Mouse (Mus musculus): ENCODE data around the gene Ntm.

The Ntm gene

DNA sequence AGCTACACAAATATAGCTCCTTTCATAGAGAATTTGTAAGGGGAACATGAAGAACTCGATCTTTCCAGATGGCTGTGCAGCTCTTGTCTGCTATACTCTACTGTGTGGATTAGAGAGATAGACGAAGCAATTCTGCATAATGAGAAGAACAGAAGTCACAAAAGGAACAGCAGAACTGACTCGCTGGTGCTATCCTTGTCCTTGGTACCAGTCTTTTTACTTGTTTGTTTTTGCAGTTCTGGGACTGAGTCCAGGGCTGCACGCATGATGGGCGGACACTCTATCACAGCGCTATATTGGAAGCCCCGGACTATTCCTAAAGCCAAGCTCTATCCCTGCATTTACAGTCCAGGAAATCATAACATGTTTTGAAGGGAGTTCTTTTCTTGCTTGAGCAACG is 637.8 kb downstream of the Ntm start:
- in situ Hi-C loops (cut with MboI): no loop called here

DNA sequence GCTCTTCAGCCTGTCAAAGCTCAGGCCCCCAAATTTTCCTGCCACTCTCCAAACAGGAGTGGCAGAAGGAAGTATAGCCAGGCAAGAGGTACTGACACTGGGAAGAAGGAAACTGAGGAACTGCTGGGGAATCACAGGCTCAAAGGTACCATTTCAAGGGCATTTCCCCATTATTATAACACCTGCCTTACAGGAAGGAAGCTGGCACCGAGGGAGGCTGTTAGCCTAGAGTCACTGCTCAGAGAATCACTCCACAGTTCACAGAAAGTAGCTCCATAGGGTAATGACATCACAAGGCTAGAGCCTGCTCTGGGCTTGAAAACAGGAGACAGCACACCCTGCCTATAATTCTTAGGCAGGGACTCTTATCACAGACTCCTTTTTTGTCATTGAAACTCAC is 643.7 kb downstream of the Ntm start:
- in situ Hi-C loops (cut with MboI): no loop called here

DNA sequence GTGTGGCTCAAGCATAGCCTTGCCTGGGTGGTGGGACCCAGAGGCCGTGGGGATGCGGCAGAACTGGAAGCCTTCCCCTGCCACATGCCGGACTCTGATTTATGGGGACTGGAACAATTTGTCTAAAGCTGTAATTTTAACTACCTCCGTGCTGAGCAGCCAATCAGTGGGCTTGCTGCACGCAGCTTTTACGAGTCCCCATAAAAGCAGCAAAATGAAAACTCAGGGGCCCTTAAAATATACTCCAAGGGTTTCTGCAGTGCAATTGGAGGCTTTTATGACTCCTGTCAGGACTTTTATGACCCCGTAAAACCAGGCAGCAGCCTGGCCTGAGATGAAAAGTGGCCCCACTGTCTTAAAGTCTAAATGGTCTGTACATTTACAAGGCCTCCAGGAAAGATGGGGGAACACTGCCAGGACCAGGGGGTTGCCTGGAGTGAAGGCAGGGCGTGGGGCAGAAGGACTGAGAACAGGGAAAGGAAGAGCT is 644.2 kb downstream of the Ntm start:
- in situ Hi-C loops (cut with MboI): no loop called here

DNA sequence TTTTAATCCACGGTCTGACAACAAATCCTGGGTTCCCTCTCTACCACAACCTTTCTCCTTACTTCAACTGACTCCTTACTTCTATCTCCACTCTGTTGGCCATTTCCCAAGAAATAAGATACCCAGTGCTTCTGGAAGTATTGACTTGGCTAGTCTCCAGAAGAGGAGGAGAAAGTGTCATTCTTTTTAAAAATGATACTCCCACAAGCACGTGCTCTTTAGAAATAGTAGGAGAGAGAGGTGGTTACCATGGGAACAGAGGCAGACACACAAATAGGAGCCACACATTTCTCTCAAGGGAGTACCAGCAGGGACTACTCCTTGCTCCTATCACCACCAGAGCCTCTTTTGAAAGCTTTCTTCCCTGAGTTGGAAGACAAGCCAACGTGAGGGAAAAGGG is 645.3 kb downstream of the Ntm start:
- in situ Hi-C loops (cut with MboI): no loop called here

DNA sequence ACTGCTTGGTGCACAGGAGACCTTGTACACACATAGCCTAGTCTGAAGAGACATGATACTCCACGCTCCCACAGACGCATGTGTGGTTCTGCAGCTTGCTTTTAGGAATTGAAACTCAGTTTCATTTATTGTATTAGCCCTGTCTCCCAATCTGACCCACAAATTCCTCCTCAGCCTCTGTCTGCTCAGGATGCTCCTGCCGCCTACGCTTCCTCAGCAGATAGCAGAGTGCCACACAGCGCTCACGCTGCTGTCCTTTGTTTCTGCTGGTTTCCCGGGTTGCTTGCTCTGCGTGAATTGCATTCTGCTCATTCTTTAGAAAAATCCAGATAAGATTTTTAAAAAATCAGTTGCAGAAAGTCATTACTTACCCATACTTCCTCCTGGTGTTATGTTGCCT is 647.1 kb downstream of the Ntm start:
- in situ Hi-C loops (cut with MboI): no loop called here

DNA sequence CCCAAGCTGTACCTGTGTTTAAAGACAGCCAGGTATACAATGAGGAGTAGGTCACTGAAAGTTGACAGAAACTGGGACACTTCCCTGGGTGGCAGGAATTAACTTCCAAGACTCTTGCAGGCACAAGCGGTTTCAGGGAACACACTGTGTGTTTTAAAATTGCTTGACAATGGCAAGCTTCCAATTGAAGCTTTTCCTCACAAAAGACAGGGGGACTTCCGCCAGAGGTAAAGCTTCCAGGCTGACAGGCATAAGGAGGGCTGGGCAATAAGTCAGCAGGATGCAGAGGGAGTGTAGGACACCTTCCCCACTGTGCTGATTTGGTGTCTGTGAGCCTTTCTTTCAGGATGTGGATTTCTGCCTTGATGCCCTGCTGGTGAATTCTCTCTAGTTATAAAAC is 656.0 kb downstream of the Ntm start:
- in situ Hi-C loops (cut with MboI): no loop called here

DNA sequence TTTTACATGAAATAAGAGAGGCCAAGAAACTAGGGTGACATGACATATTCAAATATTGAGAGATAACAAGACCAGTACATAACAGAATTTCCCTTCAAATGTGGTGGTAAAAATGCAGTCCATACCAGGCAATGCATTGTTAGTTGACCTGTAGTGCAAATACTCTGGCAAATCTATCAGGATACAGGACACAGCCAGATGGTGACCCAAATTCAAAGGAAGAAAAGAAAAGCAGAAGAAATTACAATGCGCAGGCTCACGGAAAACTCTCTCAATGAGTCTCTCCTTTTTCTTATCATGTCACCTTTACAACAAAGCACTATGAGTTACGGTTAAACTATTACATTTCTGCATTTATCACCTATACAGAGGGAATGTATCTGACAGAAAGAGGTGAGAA is 664.6 kb downstream of the Ntm start:
- in situ Hi-C loops (cut with MboI): no loop called here

DNA sequence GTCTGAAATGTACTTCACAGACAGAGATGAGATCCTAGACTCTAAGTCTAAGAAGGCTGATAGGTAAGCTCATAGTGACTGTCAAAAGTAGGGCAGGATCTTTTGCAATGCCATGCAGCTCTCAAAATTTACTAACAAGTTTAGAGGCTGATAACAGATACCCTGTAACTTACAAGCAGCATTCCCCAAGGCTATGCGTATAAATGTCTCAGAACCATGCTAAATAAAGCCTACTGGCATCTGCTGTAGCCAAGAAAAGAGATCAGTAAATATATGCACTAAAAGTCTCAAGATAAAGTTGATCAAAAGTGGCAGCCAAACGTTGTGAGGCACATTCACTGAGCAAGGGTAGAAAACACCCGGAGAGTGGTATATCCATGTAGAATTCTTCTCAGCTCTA is 666.2 kb downstream of the Ntm start:
- in situ Hi-C loops (cut with MboI): no loop called here

DNA sequence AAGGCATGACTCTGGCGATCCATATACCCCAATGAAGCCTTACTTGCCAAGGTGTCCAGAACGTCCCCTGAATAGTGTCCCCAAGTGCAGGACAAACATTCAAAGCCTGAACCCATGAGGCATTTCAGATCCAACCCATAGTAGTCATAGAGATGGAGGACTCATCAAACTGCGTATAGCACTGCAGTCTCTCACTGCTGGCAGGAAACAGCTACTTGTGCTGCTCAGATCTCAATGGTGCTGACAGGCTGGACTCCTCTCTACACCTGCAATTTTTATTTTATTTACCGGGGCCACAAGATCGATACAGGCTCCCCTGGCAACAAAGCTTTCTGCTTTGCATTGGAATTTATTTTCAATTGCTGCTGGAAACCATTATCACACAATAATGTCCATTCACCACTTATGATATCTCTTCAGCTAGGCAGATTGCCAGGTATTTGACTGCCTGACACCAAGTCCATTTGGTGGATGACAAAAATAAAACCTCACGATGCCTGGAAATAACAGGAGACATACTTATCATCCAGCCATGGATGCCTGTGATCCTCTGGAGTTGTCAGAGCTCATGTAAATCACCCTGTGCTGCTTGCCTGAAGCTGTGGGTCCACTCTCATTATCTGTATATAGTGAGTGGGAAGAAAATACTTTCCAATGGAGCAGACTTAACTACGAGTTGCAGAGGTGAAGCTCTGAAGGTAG is 674.8 kb downstream of the Ntm start:
- in situ Hi-C loops (cut with MboI): no loop called here

DNA sequence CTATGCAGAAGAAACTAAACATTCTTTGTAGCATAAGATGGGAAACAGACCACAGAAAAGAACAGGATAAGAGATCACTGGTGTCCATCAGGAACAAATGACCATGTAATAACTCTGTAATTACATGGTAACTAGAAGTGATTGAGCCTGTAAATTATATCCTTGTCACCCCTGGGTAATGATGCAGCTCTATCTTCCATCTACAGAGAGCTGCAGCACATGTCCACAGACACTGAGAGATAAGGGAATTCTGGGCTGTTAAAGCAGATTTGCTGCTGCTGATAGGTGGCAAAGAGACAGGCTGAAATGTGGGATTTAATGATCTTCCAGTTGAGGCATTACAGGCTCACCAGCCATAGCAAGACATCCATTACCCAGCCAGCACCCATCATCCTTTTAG is 677.8 kb downstream of the Ntm start:
- in situ Hi-C loops (cut with MboI): no loop called here

DNA sequence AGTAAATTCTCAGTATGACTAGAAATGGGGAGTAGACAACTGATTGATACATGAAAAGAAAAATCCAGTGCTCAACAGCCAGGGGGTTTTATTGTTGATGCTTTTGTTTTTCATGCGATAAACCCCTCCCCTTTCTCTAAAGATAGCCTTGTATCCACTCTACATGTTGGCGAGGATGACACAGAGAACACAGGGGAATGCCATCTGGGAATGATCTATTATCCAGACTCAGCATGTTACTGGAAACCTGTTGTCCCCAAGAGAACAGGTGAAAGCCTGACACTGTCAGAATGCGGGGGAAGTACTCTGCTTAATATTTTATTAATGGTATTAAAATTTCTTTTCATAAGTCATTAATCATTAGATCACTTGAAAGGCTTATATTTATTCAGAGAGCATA is 690.1 kb downstream of the Ntm start:
- in situ Hi-C loops (cut with MboI): no loop called here

DNA sequence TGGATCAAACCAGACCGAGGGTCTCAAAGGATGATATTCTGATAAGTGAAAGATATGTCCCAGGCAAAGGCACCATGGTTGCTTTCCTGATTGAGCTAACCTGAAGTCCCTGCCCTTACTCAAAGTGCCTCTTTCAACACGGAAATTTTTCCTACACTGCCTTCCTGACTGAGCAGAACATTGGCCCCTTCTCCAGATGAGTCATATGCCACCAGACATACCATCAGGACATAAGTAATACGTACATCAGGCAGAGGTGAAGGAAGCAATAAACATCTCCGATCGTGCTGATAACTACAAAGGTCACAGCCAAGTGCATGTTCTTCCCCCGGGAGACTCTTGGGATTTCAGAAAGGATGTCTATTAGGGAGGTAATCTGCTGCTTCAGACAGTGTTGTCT is 693.0 kb downstream of the Ntm start:
- in situ Hi-C loops (cut with MboI): no loop called here

DNA sequence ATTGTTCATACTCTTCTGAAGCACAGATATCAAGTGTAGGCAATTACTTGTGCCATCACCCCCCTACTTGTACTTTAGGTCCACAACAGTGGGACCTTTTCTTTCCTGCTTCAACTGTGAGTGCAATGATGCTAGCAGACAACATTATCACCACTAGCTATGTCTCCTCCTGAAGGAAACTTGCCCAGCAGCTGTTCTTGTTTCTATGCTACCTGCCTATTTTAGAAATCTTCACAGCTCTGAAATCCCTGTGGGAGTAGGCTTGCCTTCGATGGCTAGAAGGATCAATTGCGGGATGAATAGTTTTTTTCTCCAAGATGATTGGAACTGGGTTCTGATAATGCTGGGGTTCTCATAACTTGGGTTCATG is 693.7 kb downstream of the Ntm start:
- in situ Hi-C loops (cut with MboI): no loop called here

DNA sequence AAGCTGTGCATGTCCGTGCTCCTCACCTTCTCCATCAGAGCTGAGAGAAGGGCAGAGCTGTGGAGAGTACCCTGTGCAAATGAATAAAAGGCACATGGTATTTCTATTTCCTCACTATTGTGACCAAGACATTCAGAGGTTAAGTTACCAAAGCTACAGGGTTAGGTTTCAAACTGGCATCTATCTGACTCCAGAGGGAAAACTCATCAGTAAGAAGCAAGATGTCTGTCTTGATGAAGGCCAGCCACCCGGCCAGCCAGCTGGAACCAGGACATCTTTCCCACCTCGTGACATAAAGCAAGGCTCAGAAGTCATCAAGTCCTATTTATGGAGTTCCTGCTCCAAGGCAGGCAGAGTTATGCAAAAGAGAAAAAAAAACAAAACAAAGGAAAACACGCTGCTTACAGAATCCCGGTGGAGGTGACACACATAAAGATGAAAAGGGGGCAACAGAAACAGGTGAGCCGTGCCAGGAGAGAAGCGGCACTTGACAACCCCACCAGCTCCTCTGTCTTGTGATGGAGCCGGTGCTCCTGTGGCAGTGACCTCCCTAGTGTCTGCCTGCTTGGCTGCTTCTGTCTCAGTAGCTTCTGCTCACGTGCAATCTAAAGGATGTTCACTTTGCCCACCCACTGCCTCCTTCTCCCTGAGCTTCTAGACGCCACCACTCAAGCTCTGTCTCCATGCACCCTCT is 694.2 kb downstream of the Ntm start:
- in situ Hi-C loops (cut with MboI): no loop called here

DNA sequence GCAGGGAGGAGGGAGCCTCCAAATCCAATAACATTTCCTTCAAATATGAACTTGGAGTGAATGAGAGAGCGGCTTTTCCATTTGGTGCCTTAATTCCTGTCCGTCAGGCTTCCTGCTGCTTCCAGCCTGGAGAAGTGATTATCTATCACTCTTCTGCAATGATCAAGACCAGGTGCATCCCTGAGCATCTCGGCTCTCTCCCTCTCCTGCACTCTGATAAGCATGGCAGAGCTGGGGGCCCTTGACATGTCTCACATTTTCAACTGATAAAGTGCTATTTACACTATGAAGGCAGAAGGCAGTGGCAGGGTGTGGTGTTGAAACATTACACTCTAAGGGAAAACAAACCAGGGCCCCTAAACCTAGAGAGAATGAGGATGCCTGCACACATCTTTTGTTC is 695.3 kb downstream of the Ntm start:
- in situ Hi-C loops (cut with MboI): no loop called here

DNA sequence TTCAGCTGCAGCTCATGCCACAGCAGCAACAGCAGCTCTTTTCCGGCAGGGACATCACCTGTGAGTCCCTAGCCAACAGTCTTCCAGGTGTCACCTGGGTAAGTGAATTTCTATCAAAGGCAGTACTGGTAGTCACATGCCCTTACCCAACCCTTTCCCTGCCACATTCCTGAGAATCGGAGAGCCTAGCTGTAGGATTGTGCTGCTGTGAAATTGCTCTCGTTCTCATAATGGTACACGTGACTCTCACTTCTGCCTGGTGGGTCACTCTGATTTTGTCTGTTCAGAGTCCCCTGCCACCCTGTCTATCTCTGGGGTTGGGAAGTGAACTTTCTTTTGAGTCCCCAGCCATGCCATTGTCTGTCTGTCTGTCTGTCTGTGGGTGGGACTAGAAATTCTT is 697.8 kb downstream of the Ntm start:
- in situ Hi-C loops (cut with MboI): no loop called here

DNA sequence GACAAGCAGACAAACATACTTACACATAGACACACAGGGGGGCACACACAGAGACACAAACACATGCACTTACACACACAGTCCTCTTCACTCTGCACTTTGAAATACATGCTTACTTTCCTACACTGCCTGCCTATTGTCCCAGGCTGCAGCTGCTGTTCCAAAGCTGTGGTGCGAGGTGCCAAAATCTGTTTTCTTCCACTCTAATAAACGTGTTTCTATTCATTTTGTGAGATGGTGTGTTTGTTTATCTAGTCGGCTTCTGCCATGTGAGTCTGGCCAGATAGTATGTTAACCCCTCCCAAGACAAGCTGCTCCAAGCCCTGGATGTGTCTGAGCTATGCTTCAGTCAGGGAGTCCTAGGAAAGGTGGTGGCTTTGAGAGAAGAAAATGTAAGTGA is 700.1 kb downstream of the Ntm start:
- in situ Hi-C loops (cut with MboI): no loop called here

DNA sequence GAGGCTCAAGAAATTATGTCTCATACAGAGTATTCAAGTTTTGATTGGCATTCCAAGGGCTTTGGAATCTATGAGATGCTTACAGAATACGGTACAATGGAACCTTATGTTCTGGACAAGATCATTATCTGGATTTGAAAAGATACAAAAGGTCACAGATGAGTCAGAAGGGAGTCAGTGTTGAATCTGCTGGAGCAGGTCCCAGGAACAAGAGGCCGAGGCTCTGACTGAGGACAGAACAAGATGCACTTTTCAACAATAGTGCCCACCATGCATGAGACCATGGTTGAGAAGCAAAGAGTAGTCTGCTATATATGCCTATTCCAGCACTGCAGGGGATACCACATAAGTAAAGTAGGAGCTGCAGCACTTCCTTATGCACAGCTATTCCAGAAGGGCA is 710.1 kb downstream of the Ntm start:
- in situ Hi-C loops (cut with MboI): no loop called here

DNA sequence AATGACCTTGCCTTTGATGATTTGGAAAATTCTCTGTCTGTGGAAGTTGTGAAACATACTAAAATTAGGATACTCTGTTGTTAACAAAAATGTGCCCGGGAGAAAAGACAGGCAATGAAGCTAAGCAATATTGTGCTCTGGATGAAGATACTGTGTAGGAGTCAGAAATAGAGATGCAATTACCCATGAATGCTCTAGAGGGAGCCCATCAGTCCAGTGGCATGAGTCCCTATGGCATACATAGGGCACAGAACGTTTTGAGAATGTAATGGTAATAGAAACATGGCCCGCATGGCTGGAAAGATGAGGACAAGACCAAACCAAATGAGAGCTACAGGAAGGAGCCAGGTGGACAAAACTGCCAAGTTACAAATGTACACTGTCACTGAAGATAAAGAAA is 712.1 kb downstream of the Ntm start:
- in situ Hi-C loops (cut with MboI): no loop called here

DNA sequence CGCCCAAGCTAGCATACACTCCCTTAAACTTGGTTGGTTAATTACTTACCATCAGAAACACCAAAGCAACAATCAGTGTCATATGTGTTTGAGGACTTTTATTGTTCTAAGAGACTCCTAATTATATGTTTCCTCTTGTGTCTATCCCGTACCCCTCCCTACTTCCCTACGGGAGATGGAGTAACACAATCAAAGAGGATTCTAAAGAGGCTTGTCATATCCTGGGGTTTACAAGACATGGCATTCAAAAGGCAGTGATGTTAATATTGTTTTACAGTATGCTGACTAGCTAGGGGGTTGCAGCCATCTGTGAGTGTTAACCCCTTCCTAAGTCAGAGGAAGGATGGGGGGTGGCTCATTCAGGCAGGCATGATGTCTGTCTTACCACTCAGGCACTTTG is 715.1 kb downstream of the Ntm start:
- in situ Hi-C loops (cut with MboI): no loop called here

DNA sequence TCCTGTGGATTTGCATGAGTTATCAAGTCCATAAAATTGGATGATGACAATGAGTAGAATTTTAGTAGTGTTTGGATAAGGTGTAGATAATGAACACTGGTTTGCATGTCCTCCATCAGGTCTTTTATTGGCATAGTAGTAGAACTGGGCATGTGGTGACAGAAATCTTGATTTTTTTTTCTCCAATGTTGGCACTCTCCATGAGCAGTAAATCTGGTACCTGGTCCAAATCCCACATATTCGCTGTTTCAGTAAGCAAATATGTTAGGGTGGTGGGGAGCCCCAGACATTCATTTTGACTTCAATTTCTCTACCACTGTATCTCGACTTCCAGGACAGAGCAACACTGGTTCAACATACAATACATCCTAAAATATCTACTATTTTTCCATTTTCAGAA is 718.9 kb downstream of the Ntm start:
- in situ Hi-C loops (cut with MboI): no loop called here

DNA sequence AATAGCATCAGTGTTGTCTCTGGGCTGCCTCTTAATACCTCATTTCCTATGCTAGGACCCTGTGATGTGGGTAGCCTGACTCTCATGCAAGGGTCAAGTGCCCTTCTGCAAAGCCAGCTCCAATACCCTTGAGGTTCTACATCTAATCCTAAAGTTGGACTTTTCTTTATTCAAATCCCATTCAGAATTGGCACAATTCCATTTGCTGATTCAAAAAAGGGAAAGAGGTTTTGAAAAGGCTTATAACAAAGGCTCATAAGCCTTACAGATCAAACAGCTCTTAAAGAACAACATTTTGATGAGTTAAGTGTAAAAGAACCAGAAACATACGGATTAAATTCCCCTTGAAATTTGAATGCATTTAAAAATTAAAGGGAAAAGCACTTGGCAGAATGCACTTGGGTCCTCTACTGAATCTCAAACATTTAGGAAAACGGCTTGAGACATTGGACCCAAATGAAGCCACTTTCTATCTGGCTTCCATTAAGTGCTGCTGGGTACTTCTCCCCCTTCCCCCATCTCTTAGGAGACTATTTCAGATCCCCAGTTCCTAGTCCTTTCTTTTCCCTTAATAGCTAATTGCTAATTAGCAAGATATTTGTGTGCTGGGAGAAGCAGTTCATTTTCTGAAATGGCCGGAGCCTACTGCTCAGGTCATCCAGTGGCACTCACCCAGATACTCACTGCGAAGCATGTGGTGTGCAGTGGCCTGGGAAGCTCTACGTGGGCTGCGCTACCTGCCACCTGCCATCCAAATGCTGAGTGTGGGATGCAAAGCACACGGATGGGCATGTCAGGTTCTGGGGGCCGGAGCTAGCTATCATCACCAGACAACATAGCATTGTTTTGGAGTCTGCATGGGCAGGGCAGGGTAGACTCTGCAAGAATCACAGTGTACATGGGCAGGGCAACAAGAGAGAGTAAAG is 720.2 kb downstream of the Ntm start:
- in situ Hi-C loops (cut with MboI): no loop called here

DNA sequence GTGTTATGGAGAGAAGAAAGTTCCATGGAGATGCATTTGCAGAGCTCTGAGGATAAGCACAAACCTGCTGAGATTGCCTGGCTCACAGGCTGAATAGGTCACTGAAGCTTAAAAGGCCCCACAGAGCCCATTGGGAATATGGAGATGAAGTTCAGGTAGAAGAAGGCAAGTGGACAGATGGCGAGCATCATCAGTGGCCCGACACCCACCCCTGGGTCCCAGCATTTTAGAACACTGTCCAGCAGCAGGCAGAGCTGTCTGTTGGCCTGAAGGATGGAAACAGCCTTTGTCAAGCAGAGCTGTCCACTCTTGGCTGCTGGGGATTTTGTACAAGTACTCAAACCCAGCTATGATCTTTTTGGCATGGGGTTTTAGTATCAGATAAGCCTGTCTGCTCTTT is 722.1 kb downstream of the Ntm start:
- in situ Hi-C loops (cut with MboI): no loop called here

Data from mature B cell (primary cell).